Mouse (Mus musculus) E14TG2a.4 (cell line): ENCODE measurements around the gene Eps15.

Experiments used
- CTCF ChIP-seq: conservative IDR thresholded peaks from 2 replicates; pipeline ENCODE4 v1.5.1; 2014; ENCODE audit warnings: low read length
- NANOG ChIP-seq: IDR thresholded peaks from 2 replicates; pipeline ENCODE4 v1.6.1; 2014; ENCODE audit warnings: borderline replicate concordance, low read length, mixed read lengths
- POU5F1 ChIP-seq: IDR thresholded peaks from 2 replicates; pipeline ENCODE4 v1.6.1; 2014; ENCODE audit warnings: low read length, borderline replicate concordance

- TF ChIP-seq CTCF (no peak), POU5F1 (no peak), NANOG (no peak)
These were observed 41.4 kb upstream of the Eps15 start for GRCm38 (mm10) chr4:109238428-109239268.
